Comparison of ENCODE assay signal across 13 mouse cellular contexts in the genomic region with DNA sequence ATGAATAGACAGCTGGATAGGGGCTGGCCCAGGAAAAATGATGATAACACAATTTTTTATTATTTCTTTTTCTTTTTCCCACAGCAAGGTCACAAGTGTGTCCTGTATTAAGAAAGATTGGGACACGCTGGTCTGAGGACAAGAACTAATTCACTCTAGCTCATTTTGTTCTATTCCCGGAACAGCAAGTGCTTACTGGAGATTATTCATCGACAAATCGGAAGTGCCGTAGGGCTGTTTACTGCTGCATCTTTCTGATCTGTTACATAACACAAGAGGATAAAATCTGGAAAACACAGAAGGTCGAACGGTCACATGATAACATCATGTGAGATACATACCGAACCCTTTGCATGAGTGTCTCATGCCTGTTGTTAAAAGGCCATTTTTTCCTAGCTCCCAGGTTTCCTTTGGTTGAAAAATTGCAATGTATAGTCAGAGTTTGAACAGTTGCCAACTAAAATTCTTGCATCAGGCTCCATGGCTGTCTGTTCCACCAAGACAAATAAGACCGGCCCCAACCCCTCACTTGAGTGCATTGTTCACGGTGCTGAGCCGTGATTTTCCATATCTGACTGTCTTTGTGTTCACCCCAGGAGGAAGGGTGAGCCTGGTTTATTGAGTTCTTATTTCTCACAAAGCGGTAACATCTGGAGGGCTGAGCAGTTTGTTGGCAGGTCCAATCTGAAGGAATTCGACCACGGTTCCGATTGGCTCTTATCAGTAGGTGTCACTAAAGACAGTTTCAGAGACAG.
A peak's percentile ranks its signal among the peaks of the same experiment; 100 is the strongest.
DNase-seq lines count a peak whose midpoint lies in the region; ATAC-seq and TF ChIP-seq lines count a peak whose summit lies in the region.
"Had no signal": no experiment of that assay in that cellular context is flagged by ENCODE, and none has a peak within 500 bp of the region (broad histone marks: within the 10 kb centered on the region; RNA-seq: fewer than 3 reads in every experiment).

No protein-coding gene starts in this region.

- H3K27ac ChIP-seq in embryonic facial prominence, embryonic 14.5 days (replicated peaks; ENCODE audit: low read depth, low read length), result 0 out of 2 replicates have a peak overlapping the region, but pooled peaks have one; percentile 18
- H3K27ac ChIP-seq in embryonic facial prominence, embryonic 10.5 days (replicated peaks), result no peak overlapping the region
- no peak overlapping the region for H3K27ac ChIP-seq in lung, postnatal 0 days (ENCODE audit: low read length)
- H3K27ac ChIP-seq in neural tube, embryonic 14.5 days (ENCODE audit: low read depth, low read length), result peak overlapping the region; percentile 8; the same call in 1 of the 2 replicates
- H3K27ac ChIP-seq in hindbrain, embryonic 12.5 days, result no peak overlapping the region
- H3K27ac ChIP-seq: forebrain, embryonic 13.5 days; liver, embryonic 13.5 days had no signal

- WGBS in embryonic facial prominence, embryonic 14.5 days, result 62% methylated on average over 15 of the region's 15 CpGs
- 91% methylated on average over 15 of the region's 15 CpGs for WGBS in embryonic facial prominence, embryonic 10.5 days
- WGBS in lung, postnatal 0 days, result 47% methylated on average over 15 of the region's 15 CpGs
- 51% methylated on average over 15 of the region's 15 CpGs for WGBS in lung, adult 2 months
- 74% methylated on average over 15 of the region's 15 CpGs for WGBS in neural tube, embryonic 14.5 days
- 79% methylated on average over 15 of the region's 15 CpGs for WGBS in hindbrain, embryonic 12.5 days

- no peak for TF ChIP-seq POLR2A in lung, adult 2 months (IDR thresholded peaks at IDR 0.05; ENCODE audit: borderline replicate concordance, extremely low read depth, low read depth, low read length)

- no peak overlapping the region for H3K9ac ChIP-seq in embryonic facial prominence, embryonic 14.5 days (ENCODE audit: low read depth, low read length)
- no peak overlapping the region for H3K9ac ChIP-seq in lung, postnatal 0 days (replicated peaks; ENCODE audit: low read depth)
- no peak overlapping the region for H3K9ac ChIP-seq in neural tube, embryonic 14.5 days (replicated peaks; ENCODE audit: low read depth, low read length)
- H3K9ac ChIP-seq in hindbrain, embryonic 12.5 days, result no peak overlapping the region
- H3K9ac ChIP-seq: forebrain, embryonic 13.5 days; liver, embryonic 13.5 days had no signal

- H3K36me3 ChIP-seq in embryonic facial prominence, embryonic 14.5 days (ENCODE audit: control insufficient read depth, insufficient read depth, low read length), result no peaks in the 10 kb centered on the region
- no peaks in the 10 kb centered on the region for H3K36me3 ChIP-seq in embryonic facial prominence, embryonic 10.5 days (replicated peaks)
- no peaks in the 10 kb centered on the region for H3K36me3 ChIP-seq in lung, postnatal 0 days (ENCODE audit: insufficient read depth, low read length)
- H3K36me3 ChIP-seq in neural tube, embryonic 14.5 days (ENCODE audit: control insufficient read depth, insufficient read depth, low read length), result no peaks in the 10 kb centered on the region
- no peaks in the 10 kb centered on the region for H3K36me3 ChIP-seq in hindbrain, embryonic 12.5 days
- H3K36me3 ChIP-seq: liver, embryonic 13.5 days had no signal

- no peaks in the 10 kb centered on the region for H3K27me3 ChIP-seq in embryonic facial prominence, embryonic 14.5 days (replicated peaks; ENCODE audit: control insufficient read depth, insufficient read depth, low read length)
- H3K27me3 ChIP-seq in embryonic facial prominence, embryonic 10.5 days (replicated peaks; ENCODE audit: low read depth, poor library complexity, severe bottlenecking), result no peaks in the 10 kb centered on the region
- H3K27me3 ChIP-seq in lung, postnatal 0 days (replicated peaks; ENCODE audit: insufficient read depth, low read length), result no peaks in the 10 kb centered on the region
- no peaks in the 10 kb centered on the region for H3K27me3 ChIP-seq in neural tube, embryonic 14.5 days (ENCODE audit: control insufficient read depth, insufficient read depth, low read length)
- no peaks in the 10 kb centered on the region for H3K27me3 ChIP-seq in hindbrain, embryonic 12.5 days
- H3K27me3 ChIP-seq: forebrain, embryonic 13.5 days; liver, embryonic 13.5 days; Patski had no signal

- no peak overlapping the region for H3K4me3 ChIP-seq in embryonic facial prominence, embryonic 14.5 days (ENCODE audit: low read depth, low read length)
- H3K4me3 ChIP-seq in embryonic facial prominence, embryonic 10.5 days, result no peak overlapping the region
- H3K4me3 ChIP-seq in lung, postnatal 0 days (ENCODE audit: low read depth, low read length), result no peak overlapping the region
- no peak overlapping the region for H3K4me3 ChIP-seq in lung, adult 2 months (replicated peaks; ENCODE audit: extremely low read depth, low read depth, low read length)
- H3K4me3 ChIP-seq in neural tube, embryonic 14.5 days (ENCODE audit: low read depth, low read length), result no peak overlapping the region
- H3K4me3 ChIP-seq in hindbrain, embryonic 12.5 days, result no peak overlapping the region
- H3K4me3 ChIP-seq: forebrain, embryonic 13.5 days; liver, embryonic 13.5 days had no signal

- no peak overlapping the region for H3K4me2 ChIP-seq in embryonic facial prominence, embryonic 14.5 days (ENCODE audit: low read depth, low read length)
- no peak overlapping the region for H3K4me2 ChIP-seq in lung, postnatal 0 days (replicated peaks; ENCODE audit: low read depth, low read length)
- no peak overlapping the region for H3K4me2 ChIP-seq in neural tube, embryonic 14.5 days (ENCODE audit: low read depth, low read length)
- no peak overlapping the region for H3K4me2 ChIP-seq in hindbrain, embryonic 12.5 days (replicated peaks)
- H3K4me2 ChIP-seq: forebrain, embryonic 13.5 days; liver, embryonic 13.5 days had no signal

- DNase-seq in embryonic facial prominence, embryonic 14.5 days (ENCODE audit: low spot score), result peak; percentile 89
- DNase-seq in embryonic facial prominence, embryonic 10.5 days (ENCODE audit: low spot score), result no peak
- DNase-seq in lung, postnatal 0 days (ENCODE audit: low spot score), result peak; percentile 39
- DNase-seq in lung, adult 2 months, result no peak
- DNase-seq in heart, postnatal 25 days (ENCODE audit: low spot score), result peak; percentile 1
- no peak for DNase-seq in layer of hippocampus, postnatal 36 days
- DNase-seq: cerebellum, postnatal 36 days; liver, embryonic 13.5 days; right cerebral cortex, postnatal 25 days had no signal

- no peaks in the 10 kb centered on the region for H3K9me3 ChIP-seq in embryonic facial prominence, embryonic 14.5 days (ENCODE audit: control insufficient read depth, low read length)
- H3K9me3 ChIP-seq in embryonic facial prominence, embryonic 10.5 days, result no peaks in the 10 kb centered on the region
- no peaks in the 10 kb centered on the region for H3K9me3 ChIP-seq in lung, postnatal 0 days (ENCODE audit: low read length)
- no peaks in the 10 kb centered on the region for H3K9me3 ChIP-seq in neural tube, embryonic 14.5 days (ENCODE audit: control insufficient read depth, low read length)
- H3K9me3 ChIP-seq in hindbrain, embryonic 12.5 days (replicated peaks), result no peaks in the 10 kb centered on the region
- H3K9me3 ChIP-seq: forebrain, embryonic 13.5 days; liver, embryonic 13.5 days had no signal

- no peak for TF ChIP-seq CTCF in lung, postnatal 0 days (IDR thresholded peaks at IDR 0.05)
- TF ChIP-seq CTCF in lung, adult 2 months (IDR thresholded peaks at IDR 0.05; ENCODE audit: insufficient read depth, low read length), result no peak

- H3K4me1 ChIP-seq in embryonic facial prominence, embryonic 14.5 days (ENCODE audit: control insufficient read depth, insufficient read depth, low read length), result 0 out of 2 replicates have a peak, but pooled peaks cover 3% of the 10 kb centered on the region
- no peaks in the 10 kb centered on the region for H3K4me1 ChIP-seq in embryonic facial prominence, embryonic 10.5 days
- H3K4me1 ChIP-seq in lung, postnatal 0 days (ENCODE audit: insufficient read depth, low read depth, low read length), result no peaks in the 10 kb centered on the region
- no peaks in the 10 kb centered on the region for H3K4me1 ChIP-seq in lung, adult 2 months (ENCODE audit: control insufficient read depth, insufficient read depth, low read length)
- no peaks in the 10 kb centered on the region for H3K4me1 ChIP-seq in neural tube, embryonic 14.5 days (ENCODE audit: control insufficient read depth, insufficient read depth, low read length)
- H3K4me1 ChIP-seq in hindbrain, embryonic 12.5 days, result no peaks in the 10 kb centered on the region
- H3K4me1 ChIP-seq: forebrain, embryonic 13.5 days; liver, embryonic 13.5 days had no signal

- peak; percentile 92 for TF ChIP-seq EP300 in lung, postnatal 0 days (IDR thresholded peaks at IDR 0.05)

- intact Hi-C loops in heart, postnatal 25 days (cut with DNase I), result loop anchor here (5.0 kb wide), 1 partner anchor 147 kb away; no protein-coding TSS in a partner anchor

- peak; percentile 65; the same call in 1 of the 2 replicates for ATAC-seq in embryonic facial prominence, embryonic 14.5 days (ENCODE audit: low read depth)
- ATAC-seq in lung, postnatal 0 days, result peak; percentile 38
- ATAC-seq in neural tube, embryonic 14.5 days (ENCODE audit: low read depth), result 0 out of 2 replicates have a peak, but pooled peaks have one; percentile 31
- ATAC-seq in hindbrain, embryonic 12.5 days (ENCODE audit: low FRiP score), result no peak
- ATAC-seq: forebrain, embryonic 13.5 days; Patski had no signal

Comparison
In these comparisons a context has a peak if more than half of its experiments do, and no peak if none do; other contexts are left out.
1. DNase-seq: peak in embryonic facial prominence, embryonic 14.5 days (single experiment), lung, postnatal 0 days (single experiment) and heart, postnatal 25 days (single experiment); none in embryonic facial prominence, embryonic 10.5 days (single experiment), lung, adult 2 months (single experiment) and layer of hippocampus, postnatal 36 days (0 of 2).
2. H3K27ac ChIP-seq: peak in embryonic facial prominence, embryonic 14.5 days (single experiment) and neural tube, embryonic 14.5 days (single experiment); none in embryonic facial prominence, embryonic 10.5 days (single experiment), lung, postnatal 0 days (single experiment) and hindbrain, embryonic 12.5 days (single experiment).